Mouse (Mus musculus): ENCODE data around the gene S1pr2. TPM values are rescaled to one million over a fixed set of nuclear protein-coding genes. Genes with fewer than 3 reads are reported as not detected.

S1pr2 gene
- polyA plus RNA-seq, 1 experiment, result 32.1 TPM

DNA sequence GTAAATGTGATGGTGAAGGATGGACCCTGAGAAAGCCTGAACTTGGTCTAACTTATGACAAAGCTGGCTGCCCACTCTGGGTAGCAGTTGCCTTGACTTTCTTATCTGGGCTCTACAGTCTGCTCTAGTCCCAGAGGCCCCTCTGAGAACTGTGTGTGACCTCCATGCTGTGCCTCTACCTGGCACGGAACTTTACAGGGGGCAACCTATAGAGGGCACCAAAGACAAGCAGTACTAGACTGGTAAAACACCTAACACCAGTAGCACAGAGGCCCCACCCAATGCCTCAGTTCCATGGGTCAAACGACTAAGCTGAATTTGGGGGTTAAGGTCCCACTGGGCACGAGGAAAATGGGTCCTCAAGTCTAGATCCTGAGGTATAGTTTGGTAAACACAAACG is 60.4 kb downstream of the S1pr2 start:
- TF ChIP-seq POLR2A (IDR thresholded peaks at IDR 0.05; ENCODE audit: borderline replicate concordance, extremely low read depth, low read depth, low read length), result no peak
- peak; percentile 53 for TF ChIP-seq CTCF (IDR thresholded peaks at IDR 0.05; ENCODE audit: insufficient read depth, low read length)
- H3K4me3 ChIP-seq (replicated peaks; ENCODE audit: extremely low read depth, low read depth, low read length), result no peak overlapping the region
- H3K4me1 ChIP-seq (ENCODE audit: control insufficient read depth, insufficient read depth, low read length), result no peaks in the 10 kb centered on the region
- DNase-seq, result peak; percentile 23
- WGBS, result 64% methylated on average over 4 of the region's 4 CpGs

Other genes starting within 250 kb of the S1pr2 start
- 14.2 and 15.2 TPM in 2 replicates for gene Olfm2, start 230.4 kb downstream of the S1pr2 start, polyA plus RNA-seq (2012; rRNA removed)
- 4.0 and 4.6 TPM in 2 replicates for gene Col5a3, start 161.7 kb downstream of the S1pr2 start, polyA plus RNA-seq (2012; rRNA removed)
- not detected in 2 replicates for gene Rdh8, start 158.3 kb downstream of the S1pr2 start, polyA plus RNA-seq (2012; rRNA removed)
- 95.9 and 105 TPM in 2 replicates for gene A230050P20Rik, start 108.1 kb downstream of the S1pr2 start, polyA plus RNA-seq (2012; rRNA removed)
- 2.8 and 3.5 TPM in 2 replicates for gene Angptl6, start 97.1 kb downstream of the S1pr2 start, polyA plus RNA-seq (2012; rRNA removed)
- gene Ppan, start 88.6 kb downstream of the S1pr2 start, polyA plus RNA-seq (2012; rRNA removed), result 36.2 and 49.8 TPM in 2 replicates
- 88.4 and 93.6 TPM in 2 replicates for gene Eif3g, start 78.2 kb downstream of the S1pr2 start, polyA plus RNA-seq (2012; rRNA removed)
- 20.5 and 22.8 TPM in 2 replicates for gene Dnmt1, start 16.9 kb downstream of the S1pr2 start, polyA plus RNA-seq (2012; rRNA removed)
- gene Mrpl4, start 26.0 kb upstream of the S1pr2 start, polyA plus RNA-seq (2012; rRNA removed), result 113 and 130 TPM in 2 replicates
- 332 and 372 TPM in 2 replicates for gene Icam1, start 39.2 kb upstream of the S1pr2 start, polyA plus RNA-seq (2012; rRNA removed)
- gene Icam4, start 52.6 kb upstream of the S1pr2 start, polyA plus RNA-seq (2012; rRNA removed), result 1.8 and 1.9 TPM in 2 replicates
- 0.69 and 0.77 TPM in 2 replicates for gene Icam5, start 55.3 kb upstream of the S1pr2 start, polyA plus RNA-seq (2012; rRNA removed)
- not detected in 2 replicates for gene Zglp1, start 90.3 kb upstream of the S1pr2 start, polyA plus RNA-seq (2012; rRNA removed)
- 0.17 and 0.37 TPM in 2 replicates for gene Gm49373, start 96.3 kb upstream of the S1pr2 start, polyA plus RNA-seq (2012; rRNA removed)
- 43.1 and 46.7 TPM in 2 replicates for gene Fdx1l, start 96.8 kb upstream of the S1pr2 start, polyA plus RNA-seq (2012; rRNA removed)
- 3.0 and 9.7 TPM in 2 replicates for gene Gm38431, start 115.2 kb upstream of the S1pr2 start, polyA plus RNA-seq (2012; rRNA removed)
- 61.9 and 63.4 TPM in 2 replicates for gene Raver1, start 115.2 kb upstream of the S1pr2 start, polyA plus RNA-seq (2012; rRNA removed)
- 33.7 and 34.3 TPM in 2 replicates for gene Tyk2, start 154.5 kb upstream of the S1pr2 start, polyA plus RNA-seq (2012; rRNA removed)
- 49.3 and 65.5 TPM in 2 replicates for gene Cdc37, start 173.2 kb upstream of the S1pr2 start, polyA plus RNA-seq (2012; rRNA removed)
- gene Pde4a, start 188.9 kb upstream of the S1pr2 start, polyA plus RNA-seq (2012; rRNA removed), result 13.1 and 13.8 TPM in 2 replicates